Mouse (Mus musculus) cerebral cortex, adult 2 months (tissue): Measurements from ENCODE around the gene G3bp2.

Experiments used
- WGBS: fragments of 180-500 bp; shearing (Covaris S2); methylation state at CpG from one replicate; pipeline ENCODE4 v1.1.7; 2018; 5-methylcytosine and 5-hydroxymethylcytosine counted together

The G3bp2 gene

GRCm38 (mm10) chr5:92098351-92099109, 15.0 kb upstream of the G3bp2 start:
- 78% methylated on average over 13 of the region's 13 CpGs for WGBS

- WGBS, result 59% methylated on average over 4 of the region's 4 CpGs
Measured at GRCm38 (mm10) chr5:92097779-92098178, 14.3 kb upstream of the G3bp2 start.

GRCm38 (mm10) chr5:92096786-92097185, 13.3 kb upstream of the G3bp2 start:
- 85% methylated on average over 6 of the region's 6 CpGs for WGBS

GRCm38 (mm10) chr5:92094062-92094415, 10.5 kb upstream of the G3bp2 start:
- WGBS, result 88% methylated on average over 3 of the region's 3 CpGs

- WGBS, result 63% methylated on average over 15 of the region's 15 CpGs
Measured at GRCm38 (mm10) chr5:92093263-92094061, 9.9 kb upstream of the G3bp2 start.

- 97% methylated on average over 4 of the region's 4 CpGs for WGBS
Measured at GRCm38 (mm10) chr5:92087469-92087868, 4.0 kb upstream of the G3bp2 start.

- WGBS, result 88% methylated on average over 7 of the region's 7 CpGs
Measured at GRCm38 (mm10) chr5:92085821-92086550, 2.5 kb upstream of the G3bp2 start.

DNA sequence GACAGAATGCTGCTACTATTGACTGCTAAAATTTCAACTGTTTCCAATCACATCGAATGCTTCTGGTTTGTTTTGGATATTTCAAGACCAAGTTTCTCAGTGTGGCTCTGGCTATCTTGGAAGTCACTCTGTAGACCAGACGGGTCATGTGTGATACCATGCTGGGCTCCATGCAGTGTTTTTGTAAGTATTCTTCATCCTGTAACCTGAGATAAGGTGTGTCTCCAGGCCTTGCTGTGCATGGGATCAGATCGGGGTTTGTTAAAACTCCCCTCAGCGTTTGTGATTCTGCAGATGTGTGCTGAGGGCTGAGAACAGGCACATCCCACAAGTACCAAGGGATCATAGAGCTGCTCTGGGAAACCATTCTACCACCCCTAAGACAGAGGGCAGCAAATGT, 1.7 kb upstream of the G3bp2 start:
- WGBS, result 74% methylated on average over 4 of the region's 4 CpGs

GRCm38 (mm10) chr5:92082821-92083401, 608 bp downstream of the G3bp2 start:
- WGBS, result under 1% methylated on average over 55 of the region's 55 CpGs

- 53% methylated on average over 3 of the region's 3 CpGs for WGBS
Measured at GRCm38 (mm10) chr5:92081326-92081725, 2.2 kb downstream of the G3bp2 start.

GRCm38 (mm10) chr5:92080400-92080799, 3.1 kb downstream of the G3bp2 start:
- 70% methylated on average over 1 of the region's 1 CpGs for WGBS

DNA sequence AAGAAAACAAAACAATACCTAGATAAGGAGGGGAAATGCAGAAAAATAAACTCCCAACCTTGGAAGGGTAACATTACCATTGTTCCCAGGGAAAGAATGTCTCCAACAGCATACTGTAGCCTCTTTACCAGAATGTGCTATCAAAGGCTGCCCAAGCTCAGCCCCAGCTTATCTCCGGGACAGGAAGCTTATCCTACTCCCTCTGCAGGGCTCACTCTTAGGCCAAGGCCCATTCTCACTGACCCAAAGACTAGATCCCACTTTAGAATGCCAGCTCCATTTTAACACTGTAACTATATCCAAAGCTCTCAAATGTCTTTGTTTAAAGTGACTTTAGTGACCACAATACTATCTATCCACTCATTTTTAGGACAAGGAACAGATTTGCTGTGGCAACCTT, 4.2 kb downstream of the G3bp2 start:
- 74% methylated on average over 1 of the region's 1 CpGs for WGBS

DNA sequence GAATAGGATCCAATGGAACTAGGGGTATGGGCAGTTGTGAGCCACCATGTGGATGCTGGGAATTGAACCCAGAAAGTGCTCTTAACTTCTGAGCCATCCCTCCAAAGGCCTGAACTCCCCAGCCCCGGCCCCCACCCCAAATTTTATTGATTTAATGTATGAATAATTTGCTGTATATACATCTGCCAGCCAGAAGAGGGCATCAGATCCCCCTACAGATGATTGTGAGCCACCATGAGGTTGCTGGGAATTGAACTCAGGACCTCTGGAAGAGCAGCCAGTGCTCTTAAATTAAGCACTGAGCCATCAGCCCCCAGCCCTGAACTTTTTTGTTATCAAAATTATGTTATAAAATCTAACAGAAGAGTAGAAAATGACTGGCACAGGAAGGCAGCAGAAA, 7.2 kb downstream of the G3bp2 start:
- WGBS, result 85% methylated on average over 1 of the region's 1 CpGs

DNA sequence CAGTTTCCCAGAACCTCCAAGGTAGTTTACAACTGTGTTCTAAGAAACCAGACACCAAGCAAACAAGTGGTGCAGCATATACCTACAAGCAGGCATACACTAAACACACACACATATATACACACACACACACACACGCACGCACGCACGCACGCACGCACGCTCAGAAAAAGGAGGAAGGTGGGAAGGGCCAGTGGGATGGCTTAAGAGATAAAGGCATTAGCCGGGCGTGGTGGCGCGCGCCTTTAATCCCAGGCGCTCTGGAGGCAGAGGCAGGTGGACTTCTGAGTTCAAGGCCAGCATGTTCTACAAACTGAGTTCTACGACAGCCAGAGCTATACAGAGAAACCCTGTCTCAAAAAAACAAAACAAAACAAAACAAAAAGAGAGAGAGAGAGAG, 9.5 kb downstream of the G3bp2 start:
- 90% methylated on average over 14 of the region's 14 CpGs for WGBS

- WGBS, result 92% methylated on average over 2 of the region's 2 CpGs
Measured at GRCm38 (mm10) chr5:92063192-92063591, 20.3 kb downstream of the G3bp2 start.

DNA sequence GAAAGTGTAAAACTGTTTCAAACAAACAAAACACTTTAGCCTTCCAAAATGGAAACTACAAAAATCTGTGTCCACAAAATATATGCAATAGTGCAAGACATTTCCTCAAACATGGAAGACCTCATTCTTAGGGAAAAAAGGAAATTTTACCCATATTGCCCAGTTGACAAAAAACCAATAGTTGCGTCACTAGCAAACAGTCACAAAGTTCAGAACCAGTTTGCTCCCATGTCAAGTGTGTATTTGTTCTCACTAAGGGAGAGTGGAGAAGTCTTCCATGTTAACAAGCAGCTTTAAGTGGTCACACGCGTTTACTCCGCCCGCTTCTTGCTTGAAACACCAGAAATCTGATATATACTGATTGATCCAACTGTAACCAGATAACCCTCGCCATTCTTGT, 30.7 kb downstream of the G3bp2 start:
- WGBS, result 95% methylated on average over 6 of the region's 6 CpGs

GRCm38 (mm10) chr5:92050419-92050818, 33.1 kb downstream of the G3bp2 start:
- WGBS, result 73% methylated on average over 3 of the region's 3 CpGs

GRCm38 (mm10) chr5:92043783-92044182, 39.7 kb downstream of the G3bp2 start, which contains the start of gene Cdkl2:
Gene Cdkl2, minus strand, starts transcription at chr5:92043883.
- 59% methylated on average over 4 of the region's 4 CpGs for WGBS

DNA sequence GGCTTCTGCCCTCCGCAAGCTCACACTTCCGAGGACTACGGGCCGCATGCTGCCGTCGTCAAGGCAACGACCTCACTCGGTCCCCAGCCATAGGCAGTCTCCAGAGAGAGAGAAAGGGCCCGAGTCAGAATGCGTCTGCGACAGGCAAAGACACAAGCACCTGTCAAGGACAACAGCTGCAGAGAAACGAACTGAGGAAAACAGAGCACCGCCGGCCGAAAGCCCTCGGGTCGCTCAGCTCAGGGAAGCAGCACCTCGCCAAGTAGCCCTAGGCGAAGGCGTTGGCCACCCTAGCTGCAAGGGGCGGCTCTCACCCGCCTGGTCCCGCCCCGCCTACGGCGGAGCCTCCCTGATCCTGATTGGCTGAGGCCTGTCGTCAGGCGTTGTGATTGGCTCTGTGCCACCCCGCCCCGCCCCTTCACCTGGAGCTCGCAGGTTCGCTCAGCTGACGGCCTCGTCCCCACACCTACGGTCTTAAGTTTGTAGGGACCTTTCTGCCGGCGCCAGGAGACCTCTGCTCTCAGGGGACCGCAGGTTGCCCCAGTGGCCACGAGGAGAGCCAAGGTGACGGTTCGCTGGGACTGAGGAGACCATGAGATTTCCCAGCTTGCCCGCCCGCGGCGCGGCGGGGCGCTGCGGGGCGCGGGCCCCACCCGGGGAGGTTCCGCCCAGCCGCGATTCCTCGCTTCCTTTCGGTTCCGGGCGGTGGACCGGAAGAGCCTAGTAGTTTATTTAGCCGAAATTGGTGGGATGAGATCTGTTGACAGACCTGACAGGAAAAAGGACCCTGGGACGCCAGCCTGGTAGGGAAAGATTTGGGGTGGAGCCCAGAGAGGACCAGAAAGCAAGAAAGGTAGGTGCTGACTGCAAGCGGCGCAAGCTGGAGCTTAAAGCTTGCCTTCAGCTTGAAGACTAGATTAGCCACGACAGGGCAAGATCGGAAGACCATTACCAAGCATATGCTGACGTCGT, 40.9 kb downstream of the G3bp2 start:
- WGBS, result under 1% methylated on average over 68 of the region's 68 CpGs

- WGBS, result 73% methylated on average over 2 of the region's 2 CpGs
Measured at GRCm38 (mm10) chr5:92019960-92020359, 63.6 kb downstream of the G3bp2 start.

- WGBS, result 74% methylated on average over 7 of the region's 7 CpGs
Measured at GRCm38 (mm10) chr5:92011756-92012155, 71.8 kb downstream of the G3bp2 start.
